Mouse (Mus musculus) right cerebral cortex, adult 2 months (tissue): ENCODE results near the gene Wwox.

Experiments used
- DNase-seq, 2 experiments: peaks; one replicate each; pipeline ENCODE4 v3.0.0; 2021 to 2022; ENCODE audit warnings: low spot score in 2 of 2

The Wwox gene

DNA sequence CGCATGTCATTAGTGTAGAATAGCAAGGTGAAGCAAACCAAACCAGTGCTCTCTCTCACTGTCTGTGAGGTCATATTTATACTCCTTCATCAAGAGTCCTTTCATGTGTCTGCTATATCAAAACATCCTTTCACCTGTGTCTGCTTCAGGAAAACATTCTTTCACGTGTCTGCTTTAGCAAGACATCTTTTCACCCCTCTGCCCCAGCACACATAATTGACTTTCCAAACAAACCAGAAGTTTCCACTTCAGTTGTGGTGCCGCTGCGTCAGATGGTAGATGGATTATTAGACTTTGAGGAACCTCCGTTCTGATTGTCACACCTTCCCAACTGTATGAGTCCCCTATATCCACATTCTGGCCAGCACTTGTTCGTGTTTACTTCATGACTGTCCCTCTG, 429.9 kb downstream of the Wwox start:
- no peak for DNase-seq

- no peak for DNase-seq
These were observed 431.0 kb downstream of the Wwox start for GRCm38 (mm10) chr8:114870410-114870809.

- DNase-seq, result no peak
These were observed 433.0 kb downstream of the Wwox start for GRCm38 (mm10) chr8:114872491-114872890.

- DNase-seq, result no peak
These were observed 435.7 kb downstream of the Wwox start for GRCm38 (mm10) chr8:114875161-114875560.

DNA sequence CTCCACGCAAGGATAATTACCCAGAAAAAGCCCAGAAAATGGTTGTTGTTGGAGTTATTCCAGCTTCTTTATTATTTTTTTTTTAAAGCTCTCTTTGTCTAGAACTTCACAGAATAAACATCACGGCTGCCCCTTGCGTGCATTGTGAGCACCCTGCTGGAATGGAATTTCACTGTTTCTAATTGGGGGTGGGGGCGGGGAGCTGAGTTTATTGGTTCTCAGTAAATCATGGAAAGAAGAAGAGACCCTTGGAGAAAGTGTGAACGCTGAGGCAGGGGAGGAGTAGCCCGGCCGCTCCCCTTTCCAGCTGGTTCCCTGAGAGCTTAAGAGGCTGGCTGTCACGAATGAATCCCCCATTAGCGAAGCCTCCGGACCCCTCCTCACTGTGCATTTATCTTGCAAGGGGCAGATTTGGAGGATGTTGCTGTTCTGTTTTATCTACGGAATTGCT, 436.7 kb downstream of the Wwox start:
- no peak for DNase-seq

DNA sequence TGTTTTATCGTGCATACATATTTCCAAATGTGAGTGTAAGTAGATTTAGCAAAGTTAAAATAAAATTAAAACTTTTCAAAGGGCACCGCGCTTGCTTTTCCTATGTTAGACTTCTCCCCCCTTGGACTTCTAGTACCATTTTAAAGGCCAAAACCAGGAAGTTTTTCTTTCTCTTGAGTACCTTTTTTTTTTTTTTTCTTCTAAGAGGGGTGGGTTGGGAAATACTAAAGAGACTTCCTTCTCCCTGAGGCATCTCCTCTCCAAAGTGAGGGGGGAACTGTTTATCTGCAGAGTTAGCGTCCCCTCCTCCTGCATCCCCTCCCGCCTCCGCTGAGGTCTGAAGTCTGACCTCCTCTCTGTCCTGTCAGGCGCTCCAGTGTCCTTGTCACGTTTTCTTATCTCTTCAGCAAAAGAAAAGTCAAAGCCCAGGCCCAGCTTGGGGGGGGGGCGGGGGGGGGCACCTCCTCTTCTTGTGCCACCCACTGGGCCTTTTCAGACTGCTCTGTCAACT, 437.3 kb downstream of the Wwox start:
- DNase-seq, result no peak

DNA sequence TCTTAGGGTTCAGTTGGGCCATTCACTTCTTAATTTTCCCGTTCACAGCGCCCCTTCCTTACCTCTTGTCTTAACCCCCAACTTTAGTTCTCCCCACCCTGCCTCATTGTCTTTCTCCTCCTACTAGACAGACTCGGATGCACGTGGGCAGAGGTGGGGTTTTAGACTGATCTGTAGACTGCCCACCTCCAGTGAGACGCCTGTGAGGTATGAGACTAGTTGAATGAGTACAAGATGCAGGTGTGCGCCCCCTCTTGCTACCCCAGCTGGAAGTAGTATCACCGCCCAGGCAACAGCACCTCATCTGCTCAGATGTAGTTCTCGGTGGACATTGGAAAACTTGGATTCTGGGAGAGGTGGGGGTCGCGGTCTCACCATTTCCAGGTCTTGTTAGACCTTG, 437.8 kb downstream of the Wwox start:
- no peak for DNase-seq

DNA sequence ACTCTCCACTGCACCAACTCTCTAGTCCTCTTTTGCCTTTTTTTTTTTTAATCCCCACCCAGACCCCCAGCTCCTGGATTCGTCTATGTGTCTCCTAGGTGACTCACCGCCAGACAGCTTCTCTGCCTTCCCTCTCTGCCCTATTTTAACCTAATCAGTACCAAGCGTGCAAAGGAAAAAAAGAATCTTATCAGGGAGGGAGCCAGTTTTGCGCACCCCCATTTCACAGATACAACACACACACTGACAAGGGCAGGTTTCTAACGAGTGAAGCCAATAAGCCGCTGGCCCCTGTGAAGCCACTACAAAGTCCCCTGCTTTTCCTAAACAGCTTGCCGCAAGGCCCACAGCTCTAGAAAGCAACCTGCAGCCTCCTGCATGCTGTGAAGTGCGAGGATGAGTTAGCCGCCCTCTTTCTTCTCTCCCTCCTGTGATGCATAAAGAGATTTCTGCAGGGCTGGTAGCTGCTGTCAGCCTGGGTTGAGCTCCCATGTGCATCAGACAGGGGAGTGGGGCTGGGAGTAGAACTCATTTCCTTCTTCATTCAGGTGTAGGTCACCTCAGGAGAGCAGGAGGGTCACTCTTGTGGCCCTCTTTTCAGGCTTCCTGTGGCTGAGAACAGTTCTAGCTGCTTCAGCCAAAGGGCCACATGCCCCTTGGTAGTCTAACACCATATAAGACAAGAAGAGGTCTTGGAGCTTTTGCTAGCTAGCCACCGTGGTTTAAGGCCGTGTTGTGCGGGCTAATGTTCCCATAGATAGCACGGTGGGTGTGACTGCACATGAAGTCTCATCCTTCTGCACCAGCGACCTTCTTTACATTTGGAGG, 439.2 kb downstream of the Wwox start:
- no peak for DNase-seq

- no peak for DNase-seq
These were observed 439.8 kb downstream of the Wwox start for GRCm38 (mm10) chr8:114879277-114879568.

GRCm38 (mm10) chr8:114879678-114880077, 440.2 kb downstream of the Wwox start:
- no peak for DNase-seq

GRCm38 (mm10) chr8:114880475-114881135, 441.1 kb downstream of the Wwox start:
- DNase-seq, result no peak

DNA sequence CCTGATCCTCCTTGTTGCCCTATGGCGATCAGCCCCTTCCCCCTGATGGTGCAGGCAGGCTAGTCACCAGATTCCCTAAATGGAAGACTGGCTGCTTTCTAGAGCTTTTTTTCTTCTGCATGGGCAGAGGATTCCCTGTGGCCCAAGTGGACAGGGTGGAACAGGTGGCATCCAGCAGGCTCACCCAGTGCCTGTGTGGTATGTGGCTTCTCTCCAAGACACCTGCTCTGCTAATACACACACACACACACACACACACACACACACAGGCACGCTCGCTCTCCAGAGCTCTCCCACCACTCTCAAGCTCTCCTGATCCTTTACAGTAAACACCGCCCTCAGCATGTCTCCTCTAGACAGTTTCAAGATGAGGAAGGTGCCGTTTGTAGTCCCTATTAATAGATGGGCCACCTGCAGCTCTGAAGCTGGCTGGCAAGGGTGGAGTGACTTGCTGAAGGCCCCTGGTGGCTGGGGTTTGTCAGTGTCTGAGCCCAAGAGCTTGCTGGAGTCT, 442.5 kb downstream of the Wwox start:
- no peak for DNase-seq

DNA sequence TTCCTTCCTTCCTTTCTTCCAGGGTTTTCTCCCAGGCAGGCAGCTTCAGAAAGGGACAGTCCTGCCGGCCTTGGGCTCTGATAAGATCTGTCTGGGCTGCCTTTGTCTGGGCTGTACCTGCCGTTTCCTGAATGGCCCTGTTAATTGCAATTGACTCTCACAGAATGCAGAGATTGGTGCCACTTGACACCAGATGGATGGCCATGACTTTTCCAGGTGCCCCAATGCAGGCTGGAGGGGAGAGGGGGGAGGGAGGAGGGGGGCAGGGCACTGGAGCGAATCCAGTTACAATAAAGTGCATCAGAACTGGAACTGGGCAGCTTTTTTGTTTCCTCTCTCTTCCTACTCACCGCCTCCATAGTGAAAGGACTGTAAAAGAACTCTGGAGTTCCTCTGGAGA, 443.0 kb downstream of the Wwox start:
- no peak for DNase-seq

- DNase-seq, result no peak
These were observed 443.6 kb downstream of the Wwox start for GRCm38 (mm10) chr8:114882936-114883606.

DNA sequence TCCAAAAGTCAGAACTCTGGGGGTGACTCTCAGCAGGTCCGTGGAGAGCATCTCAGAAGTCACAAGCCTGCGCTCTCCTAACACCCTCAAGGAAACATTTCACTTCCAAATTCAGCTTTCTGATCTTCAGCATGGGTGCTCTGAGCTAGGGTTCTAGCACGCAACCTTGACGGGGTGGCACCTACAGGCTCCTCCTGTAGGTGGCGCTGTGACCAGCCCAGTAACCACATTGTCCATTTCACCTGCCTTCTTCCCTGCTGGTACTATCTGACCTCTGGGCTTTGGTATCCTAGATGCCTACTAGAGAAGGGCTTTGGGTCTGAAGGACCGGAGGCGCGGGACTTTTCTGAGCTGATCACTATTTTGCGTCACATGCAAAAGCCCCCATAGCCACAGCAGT, 444.5 kb downstream of the Wwox start:
- no peak for DNase-seq

- peak in 1 of 2 experiments; percentile 5 for DNase-seq
These were observed 445.7 kb downstream of the Wwox start for GRCm38 (mm10) chr8:114885026-114885592.

DNA sequence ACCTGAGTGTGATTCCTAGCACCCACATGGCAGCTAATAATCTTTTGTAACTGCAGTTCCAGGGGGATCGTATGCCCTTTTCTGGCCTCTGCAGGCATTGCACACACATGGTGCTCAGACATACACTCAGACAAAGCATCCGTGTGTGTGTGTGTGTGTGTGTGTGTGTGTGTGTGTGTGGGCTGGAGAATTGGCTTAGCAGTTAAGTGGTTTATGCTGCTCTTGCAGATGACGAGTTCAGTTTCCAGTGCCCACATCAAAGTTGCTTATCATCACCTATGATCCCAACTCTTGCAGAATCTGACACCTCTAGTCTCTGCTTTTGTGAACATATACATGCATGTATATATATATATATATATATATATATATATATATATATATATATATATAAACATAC, 448.9 kb downstream of the Wwox start:
- DNase-seq, result no peak

GRCm38 (mm10) chr8:114889578-114890374, 450.3 kb downstream of the Wwox start:
- peak; percentile 17 to 18 for DNase-seq

DNA sequence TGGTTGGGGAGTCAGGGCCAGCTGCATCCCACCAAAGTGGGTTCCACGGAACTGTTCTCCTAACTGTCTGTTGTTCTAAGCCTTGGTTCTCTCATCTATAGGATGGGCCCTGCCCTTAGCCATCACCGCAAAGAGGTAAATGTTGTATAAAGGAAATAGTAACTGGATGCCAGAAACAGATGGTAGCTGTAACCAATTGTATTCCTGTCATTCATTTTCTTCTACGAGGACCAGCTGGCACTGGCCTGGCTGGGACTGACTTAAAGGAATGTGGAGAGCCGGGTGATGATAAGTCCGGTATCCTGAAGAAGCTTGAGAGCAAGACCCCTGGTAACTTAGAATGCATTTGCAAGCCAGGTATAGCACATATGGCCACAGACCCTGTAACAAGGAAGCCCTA, 451.0 kb downstream of the Wwox start:
- no peak for DNase-seq

- DNase-seq, result no peak
These were observed 451.8 kb downstream of the Wwox start for GRCm38 (mm10) chr8:114891252-114891651.

- DNase-seq, result no peak
These were observed 458.0 kb downstream of the Wwox start for GRCm38 (mm10) chr8:114897432-114897831.
